Mouse (Mus musculus): ENCODE measurements around the gene Bcorl1.

DNA sequence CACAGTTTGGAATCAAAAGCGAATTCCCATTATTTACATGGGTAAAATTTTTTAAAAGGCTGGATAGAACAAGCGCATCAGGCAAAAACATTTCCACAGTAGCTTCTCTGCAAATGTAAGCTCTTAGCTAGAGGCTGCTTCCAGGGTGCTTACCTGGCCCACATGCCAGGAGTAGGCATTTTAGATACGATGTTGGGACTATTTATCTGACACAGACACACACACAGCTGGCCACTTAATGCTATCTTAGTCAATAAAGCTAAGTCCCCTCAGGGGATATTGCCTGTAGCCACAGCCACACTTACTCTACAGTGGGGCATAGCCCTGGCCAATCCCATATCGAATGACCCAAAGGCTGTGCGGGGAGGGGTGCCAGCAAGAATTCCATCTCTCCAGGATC, 29.4 kb upstream of the Bcorl1 start:
- TF ChIP-seq CTCF (IDR thresholded peaks at IDR 0.05; ENCODE audit: extremely low read depth, insufficient read length, insufficient replicate concordance, low read depth, low read length) (no peak), POLR2A (IDR thresholded peaks at IDR 0.05; ENCODE audit: low read depth, low read length) (no peak)
